Mouse (Mus musculus) kidney, postnatal 36 days (tissue): ENCODE data around the gene Sergef.

ENCODE experiments used
- DNase-seq, 2 experiments: peaks; one replicate each; pipeline ENCODE4 v3.0.0; 2021 to 2022; ENCODE audit warnings: mixed read lengths in 2 of 2

The Sergef gene

GRCm38 (mm10) chr7:46443163-46443562 is 196.4 kb downstream of the Sergef start:
- DNase-seq = no peak

- no peak for DNase-seq
Measured at GRCm38 (mm10) chr7:46438537-46439141, 201.0 kb downstream of the Sergef start.

GRCm38 (mm10) chr7:46435833-46436232 is 203.8 kb downstream of the Sergef start:
- DNase-seq = no peak

DNA sequence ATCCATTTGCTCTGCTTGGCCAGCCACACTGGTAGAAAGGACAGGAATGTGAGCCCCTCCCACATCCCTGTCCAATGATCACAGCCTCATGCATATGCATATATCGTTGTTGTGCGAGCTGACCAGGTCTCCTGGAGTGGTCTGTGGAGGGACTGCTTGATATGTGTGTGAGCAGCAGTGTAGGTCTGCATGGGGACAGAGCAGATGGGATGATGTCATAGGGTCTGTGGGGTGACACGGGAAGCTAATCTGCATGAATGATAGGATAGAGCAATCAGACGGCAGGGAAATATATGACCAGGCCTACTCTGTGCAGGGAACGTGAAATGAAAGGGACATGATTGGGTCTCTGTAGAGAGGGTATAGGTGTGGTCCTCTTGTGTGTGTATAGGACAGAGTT is 205.7 kb downstream of the Sergef start:
- peak in 1 of 2 experiments; percentile 6 for DNase-seq

DNA sequence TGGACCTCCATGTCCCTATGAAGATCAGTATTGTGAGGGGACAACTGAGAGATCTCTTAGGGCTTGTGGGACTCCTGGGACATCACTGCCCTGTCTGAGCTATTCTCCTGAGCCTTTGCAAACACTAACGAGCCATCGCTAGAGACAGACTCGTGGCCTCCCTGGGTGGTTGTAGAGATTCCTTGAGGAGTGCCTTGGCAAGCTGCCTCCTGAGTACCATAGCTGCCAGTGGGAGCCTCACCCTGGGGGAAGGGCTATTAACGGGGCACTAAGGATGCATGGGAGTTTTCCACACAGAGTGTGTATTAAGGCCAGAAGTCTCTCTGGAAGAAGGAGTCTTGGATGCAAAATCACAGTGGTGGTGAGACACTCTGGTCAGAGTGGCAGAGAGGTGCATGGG is 214.6 kb downstream of the Sergef start:
- DNase-seq = no peak

DNA sequence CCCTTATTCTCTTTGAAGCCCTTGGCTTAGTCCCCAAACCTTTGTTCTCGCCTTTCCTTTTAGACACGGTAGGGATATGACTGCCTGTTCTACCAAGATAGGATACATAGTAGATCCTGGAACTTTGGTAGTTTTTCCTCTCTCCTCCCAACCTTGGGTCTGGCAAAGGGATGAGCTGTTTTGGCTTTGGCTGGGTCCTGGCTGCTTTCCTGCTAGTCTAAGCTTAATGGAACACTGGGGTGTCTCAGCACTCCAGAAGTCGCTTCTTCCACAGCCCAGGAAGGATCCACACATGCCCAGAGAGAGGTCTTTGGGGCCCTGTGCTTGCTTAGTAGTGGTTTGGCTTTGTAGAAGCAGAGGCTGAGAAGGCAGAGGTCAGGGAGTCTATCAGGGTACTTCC is 215.7 kb downstream of the Sergef start:
- no peak for DNase-seq

- peak; percentile 18 to 76 for DNase-seq
Measured at GRCm38 (mm10) chr7:46422764-46423412, 216.7 kb downstream of the Sergef start.

DNA sequence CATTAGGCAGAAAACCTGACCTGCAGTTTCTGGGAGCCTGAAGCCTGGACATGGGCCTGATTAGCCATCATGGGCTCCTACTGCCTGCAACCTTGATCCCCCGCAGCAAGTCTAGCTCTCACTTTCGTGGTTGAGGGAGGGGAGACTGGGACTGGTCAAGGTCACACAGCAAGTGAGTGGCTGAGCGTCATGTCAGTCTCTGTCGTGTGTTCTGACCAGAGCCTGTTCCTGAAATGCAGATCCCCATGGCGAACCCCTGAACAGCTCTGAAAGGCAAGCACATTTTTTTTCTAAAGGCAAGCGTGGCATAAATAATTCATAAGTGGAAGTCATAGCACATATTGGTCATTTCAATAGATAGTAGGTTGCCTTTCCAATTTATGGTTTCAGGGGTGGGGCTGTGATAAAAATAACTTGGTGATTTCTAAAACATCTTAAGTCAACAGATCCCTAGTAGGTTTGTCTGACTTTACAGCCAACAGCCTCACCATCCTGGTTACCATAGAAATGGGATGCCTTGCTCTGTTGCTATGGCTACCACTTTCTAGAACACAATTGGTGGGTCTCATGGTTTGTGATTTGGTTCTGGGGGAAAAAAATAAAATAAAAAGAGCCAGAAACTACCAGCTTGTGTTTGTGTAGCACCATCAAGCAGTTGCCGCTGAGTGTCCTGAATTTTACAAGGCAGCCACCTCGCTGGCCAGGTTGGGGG is 217.4 kb downstream of the Sergef start:
- no peak for DNase-seq

GRCm38 (mm10) chr7:46421535-46421934 is 218.1 kb downstream of the Sergef start:
- no peak for DNase-seq

GRCm38 (mm10) chr7:46418102-46418622 is 221.4 kb downstream of the Sergef start:
- no peak for DNase-seq

DNA sequence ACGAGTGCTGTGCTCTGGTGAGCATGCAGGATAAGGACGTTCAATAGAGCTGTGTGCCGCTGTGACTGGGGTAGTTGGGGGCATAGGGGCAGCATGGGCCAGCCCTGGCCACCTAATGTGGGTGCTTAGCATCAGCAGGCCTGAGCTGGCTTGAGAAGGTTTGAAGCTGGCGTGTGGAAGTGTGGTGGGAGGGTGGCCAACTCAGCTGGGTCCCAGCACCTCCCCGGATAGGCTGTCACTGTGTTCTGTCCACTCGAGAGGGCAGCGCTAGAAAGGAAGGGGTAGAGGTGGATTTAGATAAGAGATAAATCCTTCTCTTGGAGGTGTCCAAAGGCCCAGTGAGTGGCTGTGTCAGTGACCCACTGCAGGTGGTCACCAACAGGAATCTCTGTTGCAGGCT is 222.1 kb downstream of the Sergef start:
- DNase-seq = no peak

- no peak for DNase-seq
Measured at GRCm38 (mm10) chr7:46415818-46416425, 223.7 kb downstream of the Sergef start.

GRCm38 (mm10) chr7:46413959-46414725 is 225.5 kb downstream of the Sergef start:
- no peak for DNase-seq

DNA sequence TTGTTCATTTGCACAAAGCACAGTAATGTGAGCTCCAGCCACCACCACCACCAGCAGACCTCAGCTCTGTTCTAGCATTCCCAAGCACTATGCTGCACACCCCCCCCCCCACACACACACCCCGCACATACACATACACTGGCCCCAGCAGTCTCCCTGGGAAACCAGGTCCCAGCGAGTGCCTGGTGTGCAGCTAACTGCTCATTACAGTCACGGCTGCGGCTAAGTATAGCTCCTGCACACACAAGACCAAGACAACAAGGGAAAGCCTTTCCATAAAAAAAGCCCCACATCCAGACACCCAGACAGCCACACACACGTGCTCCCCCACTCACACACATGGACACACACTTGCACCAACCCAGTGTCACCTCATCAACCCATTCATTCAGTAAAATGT is 226.8 kb downstream of the Sergef start:
- no peak for DNase-seq

DNA sequence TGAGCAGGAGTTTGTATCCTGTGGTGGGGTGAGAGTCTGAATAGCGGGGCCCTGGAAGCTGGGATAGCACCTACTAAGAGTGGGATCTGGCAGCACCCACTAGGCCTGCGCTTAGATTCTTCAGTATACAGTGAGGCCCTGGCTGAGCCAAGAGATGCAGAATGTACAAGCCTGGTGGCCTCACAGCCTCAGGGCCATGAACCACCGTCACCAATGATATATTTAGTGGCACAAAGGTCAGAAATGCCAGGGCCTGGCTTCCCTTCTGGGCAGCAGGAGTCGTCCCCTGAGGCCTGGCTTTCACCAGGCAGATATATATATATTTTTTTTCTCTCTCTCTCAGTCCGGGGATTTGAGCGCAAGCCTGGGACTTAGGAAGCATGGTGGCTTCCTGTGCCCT is 228.9 kb downstream of the Sergef start:
- DNase-seq = no peak

DNA sequence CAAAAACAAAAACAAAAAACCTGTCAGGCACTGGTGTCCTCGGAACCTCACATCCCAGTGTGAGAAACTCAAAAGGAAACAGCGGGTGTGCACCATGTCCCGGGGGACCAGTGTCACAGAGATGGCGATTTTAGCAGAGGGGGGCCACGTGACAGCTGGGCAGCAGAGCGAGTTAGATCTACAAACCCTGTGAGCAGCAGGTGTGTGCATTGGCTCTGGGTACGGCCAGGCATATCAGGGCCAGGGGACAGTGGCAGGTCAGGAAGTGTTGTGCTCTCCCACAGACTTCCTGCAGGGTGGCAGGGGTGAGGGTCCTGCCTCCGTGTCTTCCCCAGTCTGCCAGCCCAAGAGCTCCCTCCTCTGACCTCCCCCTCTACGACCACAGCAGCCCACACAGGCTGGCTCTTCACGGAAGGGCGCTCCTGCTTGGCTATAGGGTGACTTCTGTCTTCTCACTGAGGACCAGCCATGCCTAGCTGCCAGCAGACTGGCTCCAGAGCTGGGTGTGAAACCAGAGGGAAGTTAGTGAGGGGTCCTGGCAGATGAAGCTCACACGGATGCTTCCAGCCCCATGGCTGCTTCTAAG is 230.3 kb downstream of the Sergef start:
- no peak for DNase-seq

DNA sequence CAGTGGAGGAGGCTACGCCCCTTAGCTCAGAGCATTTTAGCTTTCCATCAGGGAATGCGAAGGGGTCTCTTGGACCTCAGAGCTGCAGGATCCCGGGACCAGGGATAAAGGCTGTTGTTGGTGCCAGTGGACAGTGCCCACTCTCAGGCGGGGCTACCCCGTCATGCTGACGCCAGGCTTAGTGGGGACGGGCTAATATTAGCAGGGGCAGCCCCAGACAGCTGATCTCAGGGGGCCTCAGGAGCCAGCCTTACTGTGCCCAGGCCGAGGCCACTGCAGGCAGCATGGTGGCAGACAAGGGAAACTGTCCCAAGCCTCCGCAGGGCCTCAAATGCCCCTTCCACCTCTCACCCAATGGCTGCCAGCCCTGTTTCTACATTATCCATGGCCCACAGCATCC is 231.0 kb downstream of the Sergef start:
- DNase-seq = no peak

- no peak for DNase-seq
Measured at GRCm38 (mm10) chr7:46404756-46405155, 234.9 kb downstream of the Sergef start.

DNA sequence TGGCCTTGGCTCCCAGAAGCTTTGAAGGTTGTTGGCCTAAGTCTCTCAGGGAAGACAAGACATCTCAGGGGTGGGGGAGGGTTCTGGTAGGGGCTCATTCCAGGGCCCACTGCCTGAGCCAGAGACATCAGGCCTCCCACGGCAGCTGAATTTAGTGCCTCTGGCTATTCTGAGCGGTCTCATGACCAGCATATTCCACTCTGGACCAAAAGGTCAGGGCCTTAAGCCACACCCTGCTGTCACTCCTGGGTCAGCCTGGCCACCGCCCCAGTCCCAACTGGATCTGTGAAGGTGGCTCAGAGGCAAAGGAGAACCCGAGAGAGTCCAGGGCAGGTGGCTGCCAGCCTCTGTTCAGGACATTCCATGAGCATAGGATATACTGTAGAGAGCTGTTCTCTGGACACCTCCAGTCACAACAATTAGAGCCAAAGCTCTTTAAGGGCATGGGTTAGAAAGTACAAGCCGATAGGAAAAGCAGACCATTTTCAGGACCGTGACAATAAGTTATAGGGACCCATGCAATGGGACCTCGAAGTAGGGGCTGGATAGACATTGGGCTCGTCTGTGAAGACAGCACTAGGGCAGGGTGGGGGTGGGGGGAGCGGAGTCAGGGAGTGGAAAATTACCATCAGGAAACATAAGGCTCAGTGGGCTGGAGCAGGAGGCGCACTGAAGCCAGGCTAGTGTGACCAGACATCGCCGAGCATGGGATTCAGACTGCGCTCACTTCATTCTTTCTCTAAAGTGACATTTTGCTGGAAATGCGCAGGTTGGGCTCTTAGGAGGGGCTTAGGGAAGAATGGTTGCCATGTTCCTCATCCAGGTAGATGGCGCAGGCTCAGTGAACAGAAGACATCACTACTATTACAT is 235.8 kb downstream of the Sergef start:
- DNase-seq = no peak

DNA sequence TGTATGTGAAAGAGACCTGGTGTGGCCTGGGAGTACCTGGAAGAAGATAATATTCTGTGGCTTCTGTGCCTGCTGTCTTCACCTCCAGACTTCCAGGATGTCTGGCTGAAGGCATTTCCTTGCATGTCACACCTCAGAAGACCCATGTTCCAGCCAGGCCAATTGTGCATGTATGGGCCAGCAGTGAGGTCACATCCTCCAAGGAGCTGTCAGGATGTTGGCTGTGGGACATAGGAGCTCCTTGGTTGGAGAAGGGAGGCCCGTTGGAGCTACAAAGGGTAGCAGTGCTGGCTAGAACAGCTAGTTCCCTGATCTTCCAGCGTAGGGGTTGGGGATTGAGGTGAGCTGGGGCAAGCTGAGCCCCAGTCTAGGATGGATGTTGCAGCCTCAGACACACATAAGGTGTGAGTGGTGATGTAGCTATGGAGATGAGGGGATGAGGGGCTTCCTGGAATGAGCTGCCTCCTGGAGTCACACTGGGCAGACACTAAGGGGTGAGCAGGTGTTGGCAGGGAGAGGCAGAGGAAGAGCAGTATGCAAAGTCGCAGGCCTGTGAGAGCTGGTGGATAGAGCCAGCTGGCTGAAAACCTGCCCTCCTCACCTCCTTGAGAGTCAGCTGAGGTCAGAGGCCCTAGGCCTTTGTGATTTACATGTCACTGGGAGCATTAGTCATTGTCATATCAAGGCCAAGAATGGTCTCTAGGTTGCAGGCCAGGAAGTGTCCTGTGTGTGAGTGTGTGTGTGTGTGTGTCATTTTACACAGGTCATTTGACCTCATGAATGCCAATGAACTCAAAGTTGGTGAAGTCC is 238.0 kb downstream of the Sergef start:
- no peak for DNase-seq
